Mouse (Mus musculus) cerebellum, adult 18-20 months (tissue): Measurements from ENCODE around the gene Bcl7a.

Experiments used
- DNase-seq, 2 experiments: peaks; one replicate each; pipeline ENCODE4 v3.0.0; 2021

Gene Bcl7a

GRCm38 (mm10) chr5:123343707-123344627 lies at the start of gene Bcl7a:
Gene Bcl7a, plus strand, starts transcription at chr5:123343834.
- peak; percentile 87 to 96 for DNase-seq

DNA sequence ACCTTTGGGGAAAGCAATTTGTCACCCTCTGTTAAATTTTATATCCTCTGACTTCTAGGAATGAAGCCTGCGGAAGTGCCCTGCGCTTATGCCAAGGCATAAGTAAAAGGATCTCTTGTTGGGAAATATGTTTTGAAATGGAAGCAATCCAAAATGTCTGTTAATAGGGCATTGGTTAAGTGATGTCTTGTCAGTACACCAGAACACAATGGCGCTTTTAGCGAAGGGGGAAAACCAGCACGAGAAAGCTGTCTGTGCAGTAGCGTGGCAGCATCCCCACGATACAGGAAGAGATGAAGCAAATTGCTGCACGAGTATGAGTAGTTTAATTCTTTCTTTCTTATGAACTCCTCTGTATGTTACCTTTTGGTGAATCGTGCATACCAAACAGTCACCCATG lies 49.0 kb upstream of the Bcl7a start:
- no peak for DNase-seq

DNA sequence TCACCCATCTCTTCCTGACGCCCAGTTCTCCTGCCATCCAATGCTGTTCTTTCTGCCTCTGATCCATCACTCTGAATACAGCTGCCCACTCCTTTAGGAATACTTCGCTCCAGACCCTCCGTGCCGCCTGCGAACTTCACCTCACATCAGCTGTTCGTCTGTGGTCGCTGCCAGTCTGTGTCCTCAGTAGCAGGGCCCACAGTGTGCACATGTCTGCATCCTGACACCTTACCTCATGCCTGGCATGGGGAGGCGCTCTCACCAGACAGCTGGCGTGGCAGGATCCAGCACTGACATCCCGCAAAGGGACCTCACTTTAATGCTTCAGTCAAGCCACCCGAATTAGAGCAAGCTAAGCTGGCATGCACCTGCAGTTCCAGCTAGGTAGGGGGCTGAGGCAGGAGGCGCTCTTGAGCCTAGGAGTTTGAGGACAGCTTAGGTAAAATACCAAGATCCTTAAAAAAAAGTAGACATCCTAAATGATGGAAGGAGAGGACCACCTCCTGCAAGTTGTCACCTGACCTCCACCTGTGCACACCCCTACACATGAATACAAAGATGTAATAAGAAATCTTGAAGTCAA lies 47.3 kb upstream of the Bcl7a start:
- DNase-seq: no peak

GRCm38 (mm10) chr5:123296972-123297754 lies 46.5 kb upstream of the Bcl7a start:
- DNase-seq: no peak

DNA sequence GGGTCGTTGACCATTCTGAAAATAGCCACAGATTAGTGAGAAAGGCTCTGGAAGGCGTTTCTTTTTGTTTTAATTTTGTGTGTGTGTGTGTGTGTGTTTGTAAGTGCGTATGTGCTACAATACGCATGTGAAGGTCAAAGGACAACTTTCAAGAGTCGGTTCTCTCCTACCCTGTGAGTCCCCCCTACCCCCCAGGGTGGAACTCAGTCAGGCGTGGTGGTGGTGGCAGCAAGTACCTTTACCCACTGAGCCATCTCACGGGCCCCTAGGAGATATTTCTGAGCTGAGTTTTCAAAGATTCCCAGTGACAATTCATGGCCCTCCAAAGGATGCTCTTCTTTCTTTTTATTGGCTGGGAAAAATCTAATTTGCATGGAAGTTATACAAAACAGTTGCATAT lies 45.8 kb upstream of the Bcl7a start:
- no peak for DNase-seq

DNA sequence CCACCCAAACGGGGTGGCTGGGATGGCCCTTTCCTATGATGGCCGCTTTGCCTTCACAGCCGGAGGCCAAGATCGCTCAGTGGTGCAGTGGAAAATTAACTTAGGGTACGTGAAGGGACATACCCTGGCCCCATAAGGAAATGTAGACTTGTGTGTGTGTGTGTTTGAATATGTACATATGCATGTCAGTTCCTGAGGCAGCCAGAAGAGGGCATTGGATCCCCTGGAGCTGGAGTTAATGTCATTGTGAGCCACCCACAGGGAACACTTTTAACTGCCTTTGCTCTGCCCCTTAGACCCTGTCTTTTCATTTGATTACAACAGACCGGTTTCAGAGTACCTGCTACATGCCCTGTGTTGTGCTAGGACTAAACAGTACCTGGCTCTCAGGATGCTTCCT lies 45.1 kb upstream of the Bcl7a start:
- no peak for DNase-seq

GRCm38 (mm10) chr5:123300496-123301034 lies 43.1 kb upstream of the Bcl7a start:
- DNase-seq: no peak

GRCm38 (mm10) chr5:123301780-123302521 lies 41.7 kb upstream of the Bcl7a start:
- DNase-seq: peak; percentile 53 to 66

DNA sequence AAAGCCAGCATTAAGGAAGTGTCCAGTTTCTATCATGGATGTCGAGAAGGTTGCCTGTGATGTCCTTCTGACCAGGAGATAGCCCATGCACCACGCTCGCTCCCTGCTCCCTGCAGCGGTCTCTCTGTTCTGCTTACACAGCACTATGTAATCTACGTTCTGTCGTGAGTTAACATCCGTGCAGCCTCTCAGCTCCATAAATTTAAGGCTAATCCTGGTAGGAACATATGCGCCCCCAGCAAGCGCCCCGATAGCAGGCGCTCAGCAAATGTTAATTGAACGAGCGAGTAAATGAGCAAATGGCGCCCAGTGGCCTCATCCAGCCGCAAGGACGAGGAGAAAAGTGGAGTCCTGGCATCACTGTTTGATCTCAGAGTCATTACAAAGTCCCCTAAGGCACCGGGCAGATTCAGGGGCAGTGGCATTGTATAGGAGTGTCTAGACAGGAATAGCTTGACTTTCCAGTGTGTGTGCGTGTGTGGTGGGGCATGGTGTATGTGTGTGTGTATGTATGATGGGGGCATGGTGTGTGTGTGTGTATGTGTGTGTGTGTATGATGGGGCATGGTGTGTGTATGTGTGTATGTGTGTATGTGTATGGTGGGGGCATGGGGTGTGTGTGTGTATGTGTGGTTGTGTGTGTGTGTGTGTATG lies 35.9 kb upstream of the Bcl7a start:
- no peak for DNase-seq

DNA sequence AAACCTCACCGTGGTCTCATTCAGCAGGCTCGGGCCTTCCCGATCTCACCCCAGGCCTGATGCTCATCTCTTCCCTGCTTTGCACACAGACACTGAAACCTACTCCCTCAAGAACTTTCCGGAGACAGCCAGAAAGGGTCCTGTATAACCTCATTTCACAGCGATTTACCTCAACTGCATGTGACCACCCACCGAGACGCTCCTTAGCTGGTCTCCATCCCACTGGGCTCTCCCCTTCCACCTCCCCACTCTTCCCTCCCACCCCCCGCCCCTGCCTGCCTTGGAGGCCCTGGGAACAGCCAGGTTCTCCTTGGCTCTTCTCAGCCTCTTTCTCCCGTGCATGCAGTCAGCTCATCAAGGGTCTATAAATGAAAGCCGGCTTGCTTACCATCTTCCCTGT lies 33.8 kb upstream of the Bcl7a start:
- DNase-seq: no peak

GRCm38 (mm10) chr5:123310221-123310620 lies 33.4 kb upstream of the Bcl7a start:
- no peak for DNase-seq

- no peak for DNase-seq
Measured at GRCm38 (mm10) chr5:123313058-123313630, 30.5 kb upstream of the Bcl7a start.

DNA sequence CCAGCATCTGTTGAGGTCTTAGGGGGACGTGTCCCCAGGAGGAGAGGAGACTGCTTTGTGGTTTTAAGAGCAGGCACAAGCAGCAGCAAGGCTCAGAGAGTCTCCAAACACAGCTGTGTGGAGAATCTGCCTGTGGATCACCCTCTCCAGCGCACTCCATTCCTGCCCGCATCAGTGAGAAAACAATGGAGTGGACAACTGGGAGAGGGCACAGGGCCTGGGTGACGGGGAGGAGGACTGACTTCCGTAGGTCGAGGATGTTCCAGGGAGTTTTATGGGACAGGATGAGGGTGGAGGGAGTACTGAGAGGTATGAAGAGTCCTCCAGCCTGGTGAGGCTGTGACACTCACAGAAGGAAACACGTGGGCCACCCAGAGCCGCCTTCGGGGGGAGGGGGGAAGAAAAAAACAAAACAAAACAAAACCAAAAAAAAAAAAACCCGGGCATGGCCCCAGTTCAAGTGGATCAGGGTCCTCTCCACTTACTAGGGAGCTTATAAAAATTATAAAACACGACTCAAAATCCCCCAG lies 29.7 kb upstream of the Bcl7a start:
- no peak for DNase-seq

GRCm38 (mm10) chr5:123315219-123315866 lies 28.3 kb upstream of the Bcl7a start:
- no peak for DNase-seq

- no peak for DNase-seq
Measured at GRCm38 (mm10) chr5:123317992-123318391, 25.6 kb upstream of the Bcl7a start.

- DNase-seq: no peak
Measured at GRCm38 (mm10) chr5:123320136-123320535, 23.5 kb upstream of the Bcl7a start.

- no peak for DNase-seq
Measured at GRCm38 (mm10) chr5:123324242-123324641, 19.4 kb upstream of the Bcl7a start.

DNA sequence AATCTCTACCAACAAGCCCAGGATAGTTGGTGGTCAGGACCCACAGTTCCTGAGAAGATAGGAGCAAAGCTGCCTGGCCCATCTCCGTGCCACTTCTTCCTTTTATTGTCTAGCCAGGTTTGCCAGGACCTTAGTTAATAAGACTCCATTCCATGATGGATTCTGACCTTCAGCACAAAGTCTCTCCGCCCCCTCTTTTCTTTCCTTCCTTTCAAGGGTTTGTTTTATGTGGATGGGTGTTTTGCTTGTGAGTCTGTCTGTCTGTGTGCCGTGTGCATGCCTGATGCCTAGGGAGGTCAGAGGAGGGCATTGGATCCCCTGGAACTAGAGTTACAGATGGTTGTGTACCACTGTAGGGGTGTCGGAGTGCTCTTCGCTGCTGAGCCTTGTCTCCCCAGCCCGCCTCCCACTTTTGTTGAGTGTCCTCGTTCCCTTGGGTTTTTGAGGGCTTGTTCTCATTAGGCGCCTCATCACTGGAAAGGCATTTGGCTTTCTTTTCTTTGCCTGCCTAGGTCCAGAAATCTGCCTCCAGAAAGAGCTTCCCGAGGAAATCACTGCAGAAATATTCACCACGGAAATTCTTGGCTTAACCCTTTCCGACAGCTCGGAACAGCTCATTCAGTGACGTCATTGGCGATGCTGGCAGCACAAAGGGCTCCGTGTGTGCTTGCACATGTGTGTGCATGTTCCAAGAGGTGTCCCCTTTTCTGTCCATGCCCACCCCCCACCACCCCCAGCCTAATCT lies 17.5 kb upstream of the Bcl7a start:
- DNase-seq: no peak

- no peak for DNase-seq
Measured at GRCm38 (mm10) chr5:123326751-123327148, 16.9 kb upstream of the Bcl7a start.

- no peak for DNase-seq
Measured at GRCm38 (mm10) chr5:123327686-123328085, 15.9 kb upstream of the Bcl7a start.
